ENCODE assay signal across 9 mouse cellular contexts in the genomic region with DNA sequence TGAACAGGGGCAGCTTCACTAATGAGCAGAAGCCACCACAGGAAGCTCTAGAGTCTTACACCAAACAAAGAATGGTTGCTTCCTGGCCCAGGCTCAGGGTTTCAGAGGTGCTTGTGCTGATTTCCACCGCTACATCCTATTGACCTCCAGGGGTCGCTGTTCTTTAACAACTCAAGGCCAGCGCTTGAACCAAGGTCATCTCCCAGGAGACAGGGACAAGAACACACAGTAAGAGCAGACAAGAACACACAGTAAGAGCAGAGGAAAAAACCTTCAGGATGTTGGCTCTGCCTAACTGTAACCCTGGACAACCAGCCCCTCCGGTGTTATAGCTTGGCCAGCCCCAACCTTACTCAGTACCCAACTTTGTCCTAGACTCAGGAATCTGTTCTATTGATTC. TPM values are rescaled to one million over a fixed set of nuclear protein-coding genes. Genes with fewer than 3 reads are reported as not detected.
A peak's percentile ranks its signal among the peaks of the same experiment; 100 is the strongest.
DNase-seq lines count a peak whose midpoint lies in the region; ATAC-seq and TF ChIP-seq lines count a peak whose summit lies in the region.
"Had no signal": no experiment of that assay in that cellular context is flagged by ENCODE, and none has a peak within 500 bp of the region (broad histone marks: within the 10 kb centered on the region; RNA-seq: fewer than 3 reads in every experiment).

No protein-coding gene starts in this region.

- peak; percentile 85 for DNase-seq in Muller cell, postnatal 12 days (ENCODE audit: inconsistent ontology term)
- peak; percentile 40 to 44 for DNase-seq in cerebellum, adult 18-20 months
- DNase-seq in forebrain, postnatal 0 days = peak; percentile 76
- peak; percentile 53 to 82 for DNase-seq in layer of hippocampus, adult 2 months (ENCODE audit: low spot score in 2 of 2)
- DNase-seq in retina, adult 2 months (ENCODE audit: low read depth, low spot score) = peak; percentile 37
- peak; percentile 83 for DNase-seq in thymus, postnatal 14 days

- no peak overlapping the region for H3K4me2 ChIP-seq in forebrain, postnatal 0 days (ENCODE audit: low read depth)
- H3K4me2 ChIP-seq in lung, embryonic 16.5 days (ENCODE audit: low read depth, low read length) = no peak overlapping the region
- H3K4me2 ChIP-seq: midbrain, embryonic 12.5 days had no signal

- 13% methylated on average over 4 of the region's 4 CpGs for WGBS in forebrain, postnatal 0 days
- WGBS in lung, embryonic 16.5 days = 6% methylated on average over 4 of the region's 4 CpGs

- peaks cover 5% of the 10 kb centered on the region; the same call in 1 of the 2 replicates for H3K36me3 ChIP-seq in forebrain, postnatal 0 days (ENCODE audit: insufficient read depth)
- H3K36me3 ChIP-seq in lung, embryonic 16.5 days (ENCODE audit: control insufficient read depth, insufficient read depth, low read length) = no peaks in the 10 kb centered on the region

- H3K9me3 ChIP-seq in forebrain, postnatal 0 days (ENCODE audit: low read length) = no peaks in the 10 kb centered on the region
- H3K9me3 ChIP-seq in lung, embryonic 16.5 days (ENCODE audit: control insufficient read depth, low read length) = no peaks in the 10 kb centered on the region
- H3K9me3 ChIP-seq: midbrain, embryonic 12.5 days had no signal

- no peaks in the 10 kb centered on the region for H3K27me3 ChIP-seq in forebrain, postnatal 0 days (ENCODE audit: insufficient read depth, low read length)
- H3K27me3 ChIP-seq in lung, embryonic 16.5 days (ENCODE audit: control insufficient read depth, insufficient read depth, low read depth, low read length) = no peaks in the 10 kb centered on the region
- H3K27me3 ChIP-seq: midbrain, embryonic 12.5 days had no signal

- H3K4me3 ChIP-seq in forebrain, postnatal 0 days (ENCODE audit: low read depth, low read length) = no peak overlapping the region
- H3K4me3 ChIP-seq in layer of hippocampus, adult 2 months = no peak overlapping the region
- no peak overlapping the region for H3K4me3 ChIP-seq in lung, embryonic 16.5 days (ENCODE audit: low read length)
- H3K4me3 ChIP-seq: midbrain, embryonic 12.5 days had no signal

- peak; percentile 92 for ATAC-seq in forebrain, postnatal 0 days
- ATAC-seq in hematopoietic stem cell, adult 5-6 weeks (replicated peaks in 1 of 2; ENCODE audit: insufficient read depth in 1 of 2, low FRiP score in 2 of 2, low TSS enrichment in 1 of 2, low read depth in 1 of 2, poor library complexity in 2 of 2, severe bottlenecking in 2 of 2) = peak; percentile 61 to 62
- ATAC-seq in lung, embryonic 16.5 days (ENCODE audit: low read depth) = peak; percentile 76

- no peak overlapping the region for H3K9ac ChIP-seq in forebrain, postnatal 0 days
- no peak overlapping the region for H3K9ac ChIP-seq in lung, embryonic 16.5 days (ENCODE audit: low read length)
- H3K9ac ChIP-seq: midbrain, embryonic 12.5 days had no signal

- H3K27ac ChIP-seq in forebrain, postnatal 0 days (ENCODE audit: low read depth, low read length) = peak overlapping the region; percentile 29
- peak overlapping the region; percentile 88 for H3K27ac ChIP-seq in layer of hippocampus, adult 2 months
- H3K27ac ChIP-seq in lung, embryonic 16.5 days (ENCODE audit: low read length) = peak overlapping the region; percentile 51
- H3K27ac ChIP-seq: midbrain, embryonic 12.5 days had no signal

- no peaks in the 10 kb centered on the region for H3K4me1 ChIP-seq in forebrain, postnatal 0 days (ENCODE audit: insufficient read depth)
- peaks cover 16% of the 10 kb centered on the region for H3K4me1 ChIP-seq in lung, embryonic 16.5 days (replicated peaks; ENCODE audit: control insufficient read depth, insufficient read depth, low read length)
- H3K4me1 ChIP-seq: midbrain, embryonic 12.5 days had no signal

- TF ChIP-seq CTCF in forebrain, postnatal 0 days (IDR thresholded peaks at IDR 0.05; ENCODE audit: low read depth) = peak; percentile 67
- TF ChIP-seq CTCF in layer of hippocampus, adult 2 months (conservative IDR thresholded peaks at IDR 0.05) = peak; percentile 82

RNA-seq across cellular contexts. Expression of gene Pstpip1, which starts 14.5 kb away (rescaled TPM):
- total RNA-seq in forebrain, postnatal 0 days (2014; rRNA removed) = 1.5 and 3.0 TPM in 2 replicates
- polyA plus RNA-seq in forebrain, postnatal 0 days (2015; fragmentation: Nextera tagmentation; extraction: Ambion mirVana) = 0.92 and 1.0 TPM in 2 replicates
- 109 and 141 TPM in 2 replicates for total RNA-seq in hematopoietic stem cell, adult 5-6 weeks (2017)
- 1 to 10 TPM; 2.0 to 4.8 TPM for total RNA-seq in layer of hippocampus, adult 2 months (2021)
- 2.6 and 4.0 TPM in 2 replicates for polyA plus RNA-seq in lung, embryonic 16.5 days (2015; fragmentation: Nextera tagmentation; extraction: Ambion mirVana)

RNA-seq across cellular contexts. Expression of gene Rcn2, which starts 33.6 kb away (rescaled TPM):
- total RNA-seq in forebrain, postnatal 0 days (2014; rRNA removed) = 135 and 157 TPM in 2 replicates
- polyA plus RNA-seq in forebrain, postnatal 0 days (2015; fragmentation: Nextera tagmentation; extraction: Ambion mirVana) = 254 and 274 TPM in 2 replicates
- 74.9 and 87.8 TPM in 2 replicates for total RNA-seq in hematopoietic stem cell, adult 5-6 weeks (2017)
- 10 to 100 TPM; 91.8 to 92.3 TPM for total RNA-seq in layer of hippocampus, adult 2 months (2021)
- polyA plus RNA-seq in lung, embryonic 16.5 days (2015; fragmentation: Nextera tagmentation; extraction: Ambion mirVana) = 221 and 235 TPM in 2 replicates

Comparison
In these comparisons a context has a peak if more than half of its experiments do, and no peak if none do; other contexts are left out.
1. H3K27ac ChIP-seq: peak in every context shown above with its lines; median percentile 88 in layer of hippocampus, adult 2 months; 51 in lung, embryonic 16.5 days; 29 in forebrain, postnatal 0 days.
2. RNA of gene Pstpip1, which starts 14.5 kb away (total RNA-seq): 109 to 141 TPM in hematopoietic stem cell, adult 5-6 weeks; 2.0 to 4.8 TPM in layer of hippocampus, adult 2 months and 1.5 to 3.0 TPM in forebrain, postnatal 0 days; every median in the first group is over 10 times any median in the second.
3. Peak in every context shown above with its lines, with median percentiles within 50 percentile points of each other: DNase-seq and ATAC-seq.